Mouse (Mus musculus) liver, embryonic 12.5 days (tissue): ENCODE results near the gene Serpini1. TPM values are rescaled to one million over a fixed set of nuclear protein-coding genes. Genes with fewer than 3 reads are reported as not detected.

ENCODE experiments used
- ATAC-seq: fragments of 200-750 bp; cut with Nextera tagmentation; 2 replicates; pipeline ENCODE4 v1.8.0; 2017; ENCODE audit warnings: moderate number of reproducible peaks, mild to moderate bottlenecking, moderate library complexity
- H3K27ac ChIP-seq: fragments of 300-500 bp; sonication (generic); 2 replicates; pipeline ENCODE4 v1.5.1; 2016; ENCODE audit warnings: mild to moderate bottlenecking
- H3K27me3 ChIP-seq: fragments of 300-500 bp; sonication (generic); replicated peaks from 2 replicates; pipeline ENCODE4 v1.6.1; 2016; ENCODE audit warnings: mild to moderate bottlenecking, moderate library complexity
- H3K36me3 ChIP-seq: fragments of 300-500 bp; sonication (generic); 2 replicates; pipeline ENCODE4 v1.6.1; 2016; ENCODE audit warnings: mild to moderate bottlenecking, moderate library complexity
- H3K4me1 ChIP-seq: fragments of 300-500 bp; sonication (generic); 2 replicates; pipeline ENCODE4 v1.6.1; 2016
- H3K4me2 ChIP-seq: fragments of 300-500 bp; sonication (generic); 2 replicates; pipeline ENCODE4 v1.6.1; 2016; ENCODE audit warnings: mild to moderate bottlenecking, moderate library complexity
- H3K4me3 ChIP-seq: fragments of 300-500 bp; sonication (generic); 2 replicates; pipeline ENCODE4 v1.5.1; 2016; ENCODE audit warnings: mild to moderate bottlenecking, moderate library complexity
- H3K9ac ChIP-seq: fragments of 300-500 bp; sonication (generic); 2 replicates; pipeline ENCODE4 v1.6.1; 2016; ENCODE audit warnings: mild to moderate bottlenecking, moderate library complexity
- H3K9me3 ChIP-seq: fragments of 300-500 bp; sonication (generic); replicated peaks from 2 replicates; pipeline ENCODE4 v1.6.1; 2016; ENCODE audit warnings: mild to moderate bottlenecking, moderate library complexity
- WGBS: fragments of 180-500 bp; shearing (Covaris S2); methylation state at CpG from one replicate; pipeline ENCODE4 v1.1.7; 2016; ENCODE audit not compliant: insufficient replicate concordance; 5-methylcytosine and 5-hydroxymethylcytosine counted together
- polyA plus RNA-seq: library from polyadenylated mRNA; unstranded; fragments of >200 nt; fragmentation: Nextera tagmentation; extraction: Ambion mirVana; gene quantifications from 2 replicates; pipeline ENCODE4 v1.2.1, GENCODE M21; 2016

The Serpini1 gene
- polyA plus RNA-seq, 1 experiment from 2014 or later, result 0.62 TPM

DNA sequence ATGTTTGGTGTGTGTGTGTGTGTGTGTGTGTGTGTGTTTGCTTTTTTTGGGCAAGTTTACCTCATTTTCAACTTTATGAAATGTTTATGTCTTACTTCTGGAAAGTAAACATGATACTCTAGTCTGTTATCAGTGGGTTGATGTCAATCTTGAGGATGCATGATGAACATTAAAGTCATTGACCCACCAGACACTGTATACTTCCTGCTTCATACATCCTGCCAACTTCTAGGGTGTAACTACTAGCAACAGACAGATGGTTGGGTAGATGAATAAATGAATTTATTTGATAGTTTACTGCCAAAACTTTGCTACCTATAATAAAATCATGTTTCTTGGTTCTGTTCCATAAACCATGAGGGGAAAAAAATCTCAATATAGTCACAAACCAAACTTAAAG, 133.0 kb downstream of the Serpini1 start:
- Histone ChIP-seq H3K27ac (no peak overlapping the region), H3K4me2 (no peak overlapping the region), H3K9ac (no peak overlapping the region), H3K9me3 (no peaks in the 10 kb centered on the region), H3K36me3 (no peaks in the 10 kb centered on the region), H3K4me1 (no peaks in the 10 kb centered on the region), H3K27me3 (no peaks in the 10 kb centered on the region), H3K4me3 (no peak overlapping the region)
- ATAC-seq, result no peak

DNA sequence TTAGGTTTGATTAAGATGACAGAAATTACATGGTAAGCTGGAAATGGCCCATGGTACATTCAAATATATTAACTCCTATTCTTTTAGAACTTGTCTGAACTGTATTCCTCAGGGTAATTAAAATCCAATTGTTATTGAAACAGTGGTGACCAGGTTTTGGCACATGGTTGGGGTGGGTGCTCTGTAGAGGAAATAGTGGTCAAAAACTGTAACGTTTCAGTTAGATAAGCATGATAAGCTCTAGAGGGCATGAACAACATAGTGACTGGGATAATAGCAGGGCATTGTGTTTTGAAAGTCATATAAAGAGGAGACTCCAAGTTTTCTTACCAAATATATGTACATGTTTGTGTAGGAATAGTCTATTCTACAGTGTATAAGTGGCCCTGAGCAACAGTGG, 134.7 kb downstream of the Serpini1 start:
- no peaks in the 10 kb centered on the region for H3K4me1 ChIP-seq
- ATAC-seq, result no peak
- no peak overlapping the region for H3K4me3 ChIP-seq
- H3K36me3 ChIP-seq, result no peaks in the 10 kb centered on the region
- WGBS, result 13% methylated on average over 1 of the region's 1 CpGs
- no peaks in the 10 kb centered on the region for H3K9me3 ChIP-seq
- H3K9ac ChIP-seq, result no peak overlapping the region
- H3K27me3 ChIP-seq, result no peaks in the 10 kb centered on the region
- H3K4me2 ChIP-seq, result no peak overlapping the region
- H3K27ac ChIP-seq, result no peak overlapping the region

Other genes starting within 250 kb of the Serpini1 start
- gene Wdr49, start 75.4 kb upstream of the Serpini1 start, polyA plus RNA-seq, result not detected in 2 replicates
- 78.8 and 79.7 TPM in 2 replicates for gene Pdcd10, start 691 bp upstream of the Serpini1 start, polyA plus RNA-seq
- not detected in 2 replicates for gene Gm29133, start 190.7 kb downstream of the Serpini1 start, polyA plus RNA-seq